Mouse (Mus musculus) stomach, embryonic 14.5 days (tissue): ENCODE data around the gene Pla2g2c. TPM values are rescaled to one million over a fixed set of nuclear protein-coding genes. Genes with fewer than 3 reads are reported as not detected.

Experiments used
- ATAC-seq: fragments of 200-750 bp; cut with Nextera tagmentation; 2 replicates; pipeline ENCODE4 v1.8.0; 2017; ENCODE audit warnings: low read depth, moderate TSS enrichment; ENCODE audit not compliant: insufficient number of reproducible peaks, insufficient read depth, low FRiP score
- H3K27ac ChIP-seq: fragments of 300-500 bp; sonication (generic); 2 replicates; pipeline ENCODE4 v1.5.1; 2014; ENCODE audit warnings: mild to moderate bottlenecking, low read length, moderate library complexity, mixed read lengths
- H3K27me3 ChIP-seq: fragments of 300-500 bp; sonication (generic); 2 replicates; pipeline ENCODE4 v1.6.1; 2014; ENCODE audit warnings: low read length, control low read depth, mixed read lengths; ENCODE audit not compliant: control insufficient read depth, insufficient read depth
- H3K36me3 ChIP-seq: fragments of 300-500 bp; sonication (generic); 2 replicates; pipeline ENCODE4 v1.6.1; 2014; ENCODE audit warnings: mild to moderate bottlenecking, control low read depth, low read length, moderate library complexity, mixed read lengths; ENCODE audit not compliant: control insufficient read depth, insufficient read depth
- H3K4me1 ChIP-seq: fragments of 300-500 bp; sonication (generic); 2 replicates; pipeline ENCODE4 v1.6.1; 2014; ENCODE audit warnings: low read length, control low read depth, mixed read lengths; ENCODE audit not compliant: control insufficient read depth, insufficient read depth
- H3K4me2 ChIP-seq: fragments of 300-500 bp; sonication (generic); replicated peaks from 2 replicates; pipeline ENCODE4 v1.6.1; 2014; ENCODE audit warnings: low read depth, low read length, control low read depth
- H3K4me3 ChIP-seq: fragments of 300-500 bp; sonication (generic); 2 replicates; pipeline ENCODE4 v1.5.1; 2014; ENCODE audit warnings: low read depth, low read length, control low read depth
- H3K9ac ChIP-seq: fragments of 300-500 bp; sonication (generic); replicated peaks from 2 replicates; pipeline ENCODE4 v1.6.1; 2014; ENCODE audit warnings: low read depth, mild to moderate bottlenecking, control low read depth, low read length, moderate library complexity, mixed read lengths
- H3K9me3 ChIP-seq: fragments of 300-500 bp; sonication (generic); 2 replicates; pipeline ENCODE4 v1.6.1; 2016; ENCODE audit warnings: low read depth, low read length, control low read depth; ENCODE audit not compliant: control insufficient read depth
- WGBS: fragments of 180-500 bp; shearing (Covaris S2); extraction: QIAGEN DNeasy Blood & Tissue Kit; methylation state at CpG from one replicate; pipeline ENCODE4 v1.1.7; 2014; 5-methylcytosine and 5-hydroxymethylcytosine counted together
- polyA plus RNA-seq: library from polyadenylated mRNA; unstranded; fragments of >200 nt; fragmentation: Nextera tagmentation; extraction: Ambion mirVana; gene quantifications from 2 replicates; pipeline ENCODE4 v1.2.1, GENCODE M21; 2014

Pla2g2c gene
- polyA plus RNA-seq, 1 experiment from 2014 or later = 0.14 TPM

DNA sequence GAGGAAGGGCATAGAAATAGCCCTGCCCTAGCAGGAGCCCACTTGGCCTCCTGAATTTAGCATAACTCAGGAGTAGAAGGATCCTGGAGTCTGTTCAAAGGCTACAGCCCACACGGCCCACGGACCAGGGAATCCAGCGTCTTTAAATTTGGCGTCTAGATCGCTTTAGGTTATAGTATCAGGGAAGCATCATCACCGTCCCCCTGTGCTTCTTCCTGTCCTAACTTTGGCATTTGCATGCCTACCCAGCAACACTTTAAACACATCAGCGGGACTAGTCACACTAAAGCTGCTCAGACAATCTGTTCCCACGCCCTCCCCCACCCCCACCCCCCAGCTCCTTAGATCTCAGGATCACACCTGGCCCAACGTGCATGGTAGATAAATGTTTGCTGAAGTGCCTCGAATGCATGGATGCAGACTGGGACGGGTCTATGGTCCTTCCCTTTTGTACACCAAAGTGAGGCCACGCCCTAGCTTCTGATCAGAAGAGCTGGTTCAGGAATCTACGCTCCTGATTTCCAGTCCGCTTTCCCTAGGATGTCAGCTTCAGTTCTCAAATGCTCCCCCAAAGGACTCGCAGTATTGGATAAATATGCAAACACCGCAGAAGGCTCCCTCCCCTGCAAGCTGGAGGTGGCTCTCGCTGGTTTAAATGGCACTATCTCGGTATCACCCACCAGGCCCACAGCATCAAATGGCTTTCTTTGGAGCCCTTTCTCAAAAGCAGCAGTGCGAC is 33.0 kb upstream of the Pla2g2c start:
- no peak overlapping the region for H3K4me3 ChIP-seq
- no peak overlapping the region for H3K9ac ChIP-seq
- 7% methylated on average over 19 of the region's 19 CpGs for WGBS
- no peaks in the 10 kb centered on the region for H3K9me3 ChIP-seq
- ATAC-seq = no peak
- peaks cover 6% of the 10 kb centered on the region for H3K27me3 ChIP-seq
- no peak overlapping the region for H3K27ac ChIP-seq
- H3K4me2 ChIP-seq = no peak overlapping the region
- H3K36me3 ChIP-seq = no peaks in the 10 kb centered on the region
- no peaks in the 10 kb centered on the region for H3K4me1 ChIP-seq

DNA sequence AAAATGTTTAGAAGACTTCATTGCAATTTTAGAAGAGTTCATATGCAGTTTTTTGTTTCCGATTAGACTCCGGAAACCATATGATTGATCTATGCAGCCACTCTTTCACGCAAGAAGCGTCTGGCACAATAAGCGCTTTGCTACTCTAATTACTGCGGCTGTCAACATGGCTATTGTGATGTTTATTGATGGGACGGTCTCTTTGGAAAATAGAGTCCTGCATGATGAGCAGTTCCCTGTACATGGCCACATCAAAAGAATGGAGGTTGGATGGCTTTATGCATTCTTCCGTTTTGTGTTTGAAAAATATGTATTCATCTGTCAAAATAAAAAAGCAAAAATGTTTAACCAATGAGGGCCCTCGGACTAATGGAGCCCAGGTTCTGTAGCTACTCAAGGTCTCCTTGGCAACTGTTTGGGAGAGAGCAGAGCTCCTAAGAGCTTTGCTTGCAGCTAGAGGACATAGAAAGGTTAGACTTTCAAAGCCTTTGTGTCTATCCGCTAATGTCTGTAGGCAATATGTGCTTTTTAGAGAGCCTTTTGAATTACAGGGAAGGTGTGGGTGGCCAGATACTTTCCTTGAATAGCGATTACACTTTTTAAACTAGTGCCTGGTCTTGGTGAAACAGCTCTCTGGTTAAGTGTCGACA is 31.4 kb upstream of the Pla2g2c start:
- WGBS = 52% methylated on average over 12 of the region's 12 CpGs
- H3K4me2 ChIP-seq = no peak overlapping the region
- H3K4me1 ChIP-seq = no peaks in the 10 kb centered on the region
- no peaks in the 10 kb centered on the region for H3K36me3 ChIP-seq
- H3K27me3 ChIP-seq = peaks cover 6% of the 10 kb centered on the region
- H3K9me3 ChIP-seq = no peaks in the 10 kb centered on the region
- no peak for ATAC-seq
- H3K27ac ChIP-seq = no peak overlapping the region
- H3K4me3 ChIP-seq = no peak overlapping the region
- H3K9ac ChIP-seq = no peak overlapping the region

DNA sequence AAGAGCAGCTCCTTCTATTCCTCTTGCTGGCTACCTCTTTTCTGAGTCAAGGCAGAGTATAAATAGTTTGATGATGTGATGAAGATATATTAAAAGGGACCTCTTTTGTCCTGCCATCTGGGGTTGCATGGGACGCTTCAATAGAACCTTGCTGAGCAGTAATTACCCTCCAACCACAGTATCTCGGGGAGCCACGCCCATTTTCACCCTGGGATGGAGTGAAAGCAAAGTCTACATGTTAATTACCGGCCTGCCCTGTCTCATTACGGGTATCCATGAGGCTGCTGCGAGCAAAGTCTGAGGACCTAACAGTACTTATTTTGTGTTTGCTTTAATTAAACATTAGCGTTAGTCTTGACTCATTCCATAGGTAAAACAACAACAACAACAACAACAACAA is 27.9 kb upstream of the Pla2g2c start:
- no peak overlapping the region for H3K9ac ChIP-seq
- ATAC-seq = no peak
- no peaks in the 10 kb centered on the region for H3K36me3 ChIP-seq
- H3K4me3 ChIP-seq = no peak overlapping the region
- no peak overlapping the region for H3K4me2 ChIP-seq
- no peaks in the 10 kb centered on the region for H3K9me3 ChIP-seq
- 31% methylated on average over 7 of the region's 7 CpGs for WGBS
- H3K27me3 ChIP-seq = no peaks in the 10 kb centered on the region
- no peak overlapping the region for H3K27ac ChIP-seq
- H3K4me1 ChIP-seq = no peaks in the 10 kb centered on the region

DNA sequence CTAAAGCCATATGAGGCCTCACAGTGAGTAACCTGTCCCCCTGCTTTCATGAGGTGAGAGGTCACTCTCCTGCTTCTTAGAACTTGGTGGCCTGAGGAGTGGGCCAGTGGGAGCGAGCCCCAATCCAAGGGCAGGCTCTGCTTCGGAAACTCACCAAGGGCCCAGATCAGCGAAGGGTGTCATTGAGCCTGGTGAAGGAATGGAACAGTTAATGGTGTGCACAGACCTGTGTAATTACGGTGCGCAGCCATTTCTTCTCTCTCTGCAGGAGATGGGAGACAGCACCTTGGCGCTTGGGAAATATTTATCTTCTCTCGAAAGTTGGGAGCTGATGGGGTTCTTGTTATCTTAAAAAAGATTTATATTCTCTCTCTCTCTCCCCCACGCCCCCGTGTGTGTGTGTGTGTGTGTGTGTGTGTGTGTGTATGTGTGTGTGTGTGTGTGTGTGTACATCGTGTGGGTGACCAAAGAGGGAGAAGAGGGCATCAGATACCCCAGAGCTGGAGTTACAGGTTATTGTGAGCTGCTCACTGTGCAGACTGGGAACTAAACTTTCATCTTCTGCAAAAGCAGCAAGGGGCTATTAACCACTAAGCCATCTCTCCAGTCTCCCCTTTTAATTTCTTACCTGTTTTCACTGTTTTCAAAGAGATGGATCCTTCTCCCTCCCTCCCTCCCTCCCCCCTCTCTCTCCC is 27.3 kb upstream of the Pla2g2c start:
- H3K4me1 ChIP-seq = no peaks in the 10 kb centered on the region
- H3K9ac ChIP-seq = no peak overlapping the region
- H3K4me3 ChIP-seq = no peak overlapping the region
- no peak overlapping the region for H3K27ac ChIP-seq
- no peaks in the 10 kb centered on the region for H3K9me3 ChIP-seq
- H3K4me2 ChIP-seq = no peak overlapping the region
- no peaks in the 10 kb centered on the region for H3K27me3 ChIP-seq
- 47% methylated on average over 10 of the region's 10 CpGs for WGBS
- H3K36me3 ChIP-seq = no peaks in the 10 kb centered on the region
- no peak for ATAC-seq

DNA sequence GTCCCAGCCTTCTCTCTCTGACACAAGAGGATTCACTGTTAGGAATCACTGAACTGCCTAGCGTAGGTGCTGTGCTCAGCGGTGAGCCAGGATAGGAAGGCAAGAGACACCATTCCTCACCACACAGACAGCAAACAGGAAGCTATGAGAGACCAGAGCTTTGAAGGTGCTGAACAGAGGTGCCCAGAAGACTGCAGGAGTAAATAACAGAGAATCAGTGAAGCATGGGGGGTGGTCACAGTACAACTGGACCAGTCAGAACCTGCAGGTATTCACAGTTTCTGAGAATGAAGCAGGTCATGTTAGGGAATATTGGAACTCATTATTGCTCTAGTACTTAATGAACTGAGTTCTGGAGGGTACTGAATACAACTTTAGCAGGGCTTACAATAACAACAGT is 26.3 kb upstream of the Pla2g2c start:
- Histone ChIP-seq H3K27ac (no peak overlapping the region), H3K9ac (no peak overlapping the region), H3K9me3 (no peaks in the 10 kb centered on the region), H3K4me3 (no peak overlapping the region), H3K4me1 (no peaks in the 10 kb centered on the region), H3K27me3 (no peaks in the 10 kb centered on the region), H3K36me3 (no peaks in the 10 kb centered on the region), H3K4me2 (no peak overlapping the region)
- no peak for ATAC-seq
- 62% methylated on average over 2 of the region's 2 CpGs for WGBS

- no peak overlapping the region for H3K4me2 ChIP-seq
- H3K27ac ChIP-seq = no peak overlapping the region
- no peak overlapping the region for H3K9ac ChIP-seq
- no peaks in the 10 kb centered on the region for H3K4me1 ChIP-seq
- H3K9me3 ChIP-seq = no peaks in the 10 kb centered on the region
- H3K27me3 ChIP-seq = no peaks in the 10 kb centered on the region
- no peak for ATAC-seq
- 25% methylated on average over 15 of the region's 15 CpGs for WGBS
- H3K36me3 ChIP-seq = no peaks in the 10 kb centered on the region
- no peak overlapping the region for H3K4me3 ChIP-seq
These were observed 24.2 kb upstream of the Pla2g2c start for GRCm38 (mm10) chr4:138700184-138700982.

GRCm38 (mm10) chr4:138701111-138701510 is 23.5 kb upstream of the Pla2g2c start:
- H3K27me3 ChIP-seq = no peaks in the 10 kb centered on the region
- no peaks in the 10 kb centered on the region for H3K9me3 ChIP-seq
- no peak overlapping the region for H3K4me2 ChIP-seq
- no peaks in the 10 kb centered on the region for H3K4me1 ChIP-seq
- no peak for ATAC-seq
- no peaks in the 10 kb centered on the region for H3K36me3 ChIP-seq
- no peak overlapping the region for H3K27ac ChIP-seq
- 64% methylated on average over 8 of the region's 8 CpGs for WGBS
- no peak overlapping the region for H3K9ac ChIP-seq
- no peak overlapping the region for H3K4me3 ChIP-seq

DNA sequence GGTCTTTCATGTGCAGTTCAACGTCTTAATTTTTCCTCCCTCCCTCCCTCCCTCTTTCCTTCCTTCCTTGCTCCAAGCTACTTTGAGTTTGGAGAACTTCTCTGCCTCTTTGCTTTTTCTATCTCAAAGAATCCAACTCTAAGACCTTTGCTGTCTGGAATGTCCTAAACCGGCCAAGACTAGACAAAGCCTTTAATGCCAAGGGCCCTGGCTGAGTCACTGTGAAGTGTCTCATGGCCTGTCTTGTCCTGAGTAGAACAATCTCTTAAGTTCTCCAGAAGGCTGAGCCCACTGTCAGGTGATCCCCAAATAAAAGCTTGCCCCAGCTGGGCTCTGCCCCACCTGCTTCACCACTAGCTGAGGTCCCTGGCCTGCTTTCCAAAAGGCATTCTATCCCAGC is 22.6 kb upstream of the Pla2g2c start:
- Histone ChIP-seq H3K36me3 (no peaks in the 10 kb centered on the region), H3K9ac (no peak overlapping the region), H3K4me3 (no peak overlapping the region), H3K27me3 (no peaks in the 10 kb centered on the region), H3K4me1 (no peaks in the 10 kb centered on the region), H3K4me2 (no peak overlapping the region), H3K9me3 (no peaks in the 10 kb centered on the region), H3K27ac (no peak overlapping the region)
- ATAC-seq = no peak
- 61% methylated on average over 2 of the region's 2 CpGs for WGBS
